Mouse (Mus musculus): ENCODE results near the gene Pilra.

Gene Pilra

DNA sequence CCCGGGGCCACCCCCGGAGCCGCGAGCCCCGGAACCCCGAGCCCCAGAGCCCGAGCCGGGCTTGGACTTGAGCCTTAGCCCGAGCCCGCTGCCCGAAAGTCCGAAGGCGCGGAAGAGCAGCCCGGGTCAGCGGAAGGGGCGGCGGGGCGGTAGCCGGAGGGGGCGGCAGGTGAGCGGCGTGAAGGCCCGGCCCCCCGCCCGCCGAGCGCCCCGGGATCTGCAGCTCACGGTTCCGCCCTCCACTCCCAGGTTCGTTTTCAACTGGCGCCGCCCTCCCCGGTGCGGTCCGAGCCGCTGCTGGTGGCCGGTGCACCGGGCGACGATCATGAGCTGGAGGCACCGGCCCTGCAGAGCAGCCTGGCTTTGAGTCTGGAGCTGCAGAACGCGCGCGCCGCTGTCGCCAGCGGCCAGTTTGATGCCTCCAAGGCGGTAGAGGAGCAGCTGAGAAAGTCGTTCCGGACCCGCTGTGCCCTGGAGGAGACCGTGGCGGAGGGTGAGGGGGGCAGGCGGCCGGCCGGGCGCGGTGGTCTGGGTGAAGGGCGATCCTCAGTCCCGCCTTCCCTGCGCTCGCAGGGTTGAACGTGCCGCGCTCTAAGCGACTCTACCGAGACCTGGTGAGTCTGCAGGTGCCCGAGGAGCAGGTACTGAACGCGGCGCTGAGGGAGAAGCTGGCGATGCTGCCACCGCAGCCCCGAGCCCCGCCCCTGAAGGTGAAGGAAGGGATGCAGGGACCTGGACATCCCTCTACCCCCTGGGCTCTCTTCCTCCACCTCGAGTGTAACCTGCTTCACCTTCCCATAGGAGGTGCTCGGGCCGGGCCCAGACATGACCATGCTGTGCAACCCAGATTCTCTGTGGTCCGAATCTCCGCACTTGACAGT, 56.8 kb downstream of the Pilra start:
- no peak for DNase-seq (ENCODE audit: low spot score)

GRCm38 (mm10) chr5:137778635-137779034, 57.4 kb downstream of the Pilra start, which contains the start of gene Ppp1r35:
Gene Ppp1r35 (plus strand): TSS chr5:137778849.
- peak; percentile 89 for DNase-seq (ENCODE audit: low spot score)

GRCm38 (mm10) chr5:137777267-137777845, 58.7 kb downstream of the Pilra start:
- no peak for DNase-seq (ENCODE audit: low spot score)

DNA sequence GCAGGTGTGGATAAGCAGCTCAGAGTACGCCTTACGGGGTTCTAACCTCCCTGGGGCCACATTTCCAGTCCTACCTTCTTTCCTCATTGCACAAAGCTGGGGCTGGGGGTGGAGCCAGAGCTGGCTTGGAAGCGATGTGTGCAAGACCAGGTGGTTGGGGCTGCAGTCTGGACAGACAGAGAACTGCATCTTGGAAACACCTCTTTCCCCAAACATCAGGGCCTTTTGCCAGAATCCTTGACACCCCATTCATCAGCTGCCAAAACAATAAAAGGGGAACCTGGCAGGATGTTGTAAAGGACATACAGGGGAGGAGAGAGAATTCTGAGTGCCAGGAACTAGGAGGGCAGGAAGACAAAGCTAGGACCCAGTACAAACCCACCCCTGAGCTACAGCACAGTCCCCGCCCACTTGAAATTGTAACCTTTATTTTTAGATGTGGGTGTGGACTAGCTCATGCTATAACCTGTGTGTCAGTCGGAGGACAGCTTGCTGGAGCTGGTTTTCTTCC, 59.6 kb downstream of the Pilra start:
- DNase-seq (ENCODE audit: low spot score) = no peak

- DNase-seq (ENCODE audit: low spot score) = no peak
Measured at GRCm38 (mm10) chr5:137775587-137776290, 60.3 kb downstream of the Pilra start.

DNA sequence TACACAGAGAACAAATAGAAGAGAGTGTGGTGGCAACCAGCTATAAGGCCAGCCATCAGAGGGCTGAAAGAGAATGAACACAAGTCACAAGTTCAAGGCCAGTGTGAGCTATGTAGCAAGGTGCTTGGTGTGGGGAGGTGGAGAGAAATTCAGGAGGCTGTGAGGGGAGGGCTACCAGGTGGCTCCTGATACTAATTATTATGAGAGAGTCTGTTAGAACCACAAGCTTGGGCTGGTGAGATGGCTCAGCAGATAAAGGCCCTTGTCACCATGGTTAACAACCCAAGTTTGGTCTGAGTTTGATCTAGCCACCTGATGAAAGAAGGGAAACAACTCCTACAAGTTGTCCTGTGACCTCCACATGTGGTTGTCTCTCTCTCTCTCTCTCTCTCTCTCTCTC, 63.3 kb downstream of the Pilra start:
- DNase-seq (ENCODE audit: low spot score) = no peak

All from layer of hippocampus, adult 9-10 months (tissue).